Mouse (Mus musculus) CH12.LX (cell line): ENCODE measurements around the gene H2-Q6. TPM values are rescaled to one million over a fixed set of nuclear protein-coding genes. Genes with fewer than 3 reads are reported as not detected.
"Not testable (repeated sequence)": the region's sequence is repeated elsewhere in the genome, so short reads cannot be mapped to it uniquely, and the experiment has no call there.

Experiments
- DNase-seq: peaks from one replicate; pipeline ENCODE4 v3.0.0-alpha.2; 2013; ENCODE audit errors: extremely low read depth
- H3K27ac ChIP-seq: 2 replicates; pipeline ENCODE4 v1.5.1; 2012; ENCODE audit warnings: low read depth, mild to moderate bottlenecking, control low read depth, moderate library complexity; ENCODE audit not compliant: insufficient read depth
- H3K27me3 ChIP-seq: replicated peaks from 2 replicates; pipeline ENCODE3; 2012; ENCODE audit warnings: inconsistent platforms
- H3K36me3 ChIP-seq, 2 experiments: replicated peaks in 1 of 2; 2 replicates each; pipeline versions ENCODE3 to v1.6.1; 2012; ENCODE audit warnings: inconsistent platforms in 1 of 2, low read length in 1 of 2, mild to moderate bottlenecking in 1 of 2, mixed read lengths in 1 of 2, moderate library complexity in 1 of 2; ENCODE audit not compliant: control insufficient read depth in 1 of 2, insufficient read depth in 1 of 2
- H3K4me1 ChIP-seq, 2 experiments: 2 replicates each; pipeline ENCODE4 v1.6.1; 2012; ENCODE audit warnings: inconsistent platforms in 1 of 2, moderate library complexity in 1 of 2; ENCODE audit not compliant: insufficient read depth in 2 of 2, control insufficient read depth in 1 of 2
- H3K4me2 ChIP-seq: 2 replicates; pipeline ENCODE4 v1.6.1; 2012; ENCODE audit warnings: low read depth, mild to moderate bottlenecking, control low read depth; ENCODE audit not compliant: poor library complexity, insufficient read depth, severe bottlenecking
- H3K4me3 ChIP-seq, 3 experiments: fragments of 150-350 bp in 1 of 3; sonication (generic) in 1 of 3; replicated peaks in 1 of 3; 2 replicates each; pipeline versions ENCODE3 to v1.5.1; 2011 to 2012; ENCODE audit warnings: low read depth in 2 of 3, low read length in 2 of 3, mild to moderate bottlenecking in 2 of 3, moderate library complexity in 2 of 3, control low read depth in 1 of 3, improper control_type of control experiment in 1 of 3, inconsistent platforms in 1 of 3, mixed read lengths in 1 of 3; ENCODE audit not compliant: poor library complexity in 1 of 3
- H3K79me2 ChIP-seq: replicated peaks from 2 replicates; pipeline ENCODE4 v1.6.1; 2012; ENCODE audit warnings: mild to moderate bottlenecking, moderate library complexity; ENCODE audit not compliant: control insufficient read depth, poor library complexity, insufficient read depth, severe bottlenecking; ENCODE audit errors: extremely low read depth
- H3K9ac ChIP-seq: 2 replicates; pipeline ENCODE4 v1.6.1; 2012; ENCODE audit warnings: low read depth, mild to moderate bottlenecking, control low read depth, moderate library complexity; ENCODE audit not compliant: insufficient read depth
- H3K9me3 ChIP-seq: replicated peaks from 2 replicates; pipeline ENCODE3; 2012; ENCODE audit warnings: low read length, inconsistent platforms, mixed read lengths
- POLR2A ChIP-seq: IDR thresholded peaks from 2 replicates; pipeline ENCODE4 v1.6.1; 2011; ENCODE audit warnings: low read depth, mild to moderate bottlenecking, improper control_type of control experiment, low read length
- POLR2AphosphoS2 ChIP-seq: IDR thresholded peaks from 2 replicates; pipeline ENCODE4 v1.6.1; 2011; ENCODE audit warnings: low read depth, low read length, improper control_type of control experiment
- TCF12 ChIP-seq: IDR thresholded peaks from 2 replicates; pipeline ENCODE4 v1.6.1; 2014; ENCODE audit warnings: low read depth, mild to moderate bottlenecking, inconsistent platforms, low read length, improper control_type of control experiment
- dilution Hi-C: fragments of 300-500 bp; cut with MboI; formaldehyde crosslinking; loops from 2 replicates; pipeline ENCODE4 v1.14.3; 2020; ENCODE audit warnings: low sequenced_read_pairs; ENCODE audit not compliant: extremely low pct_unique_long_range_greater_than_20kb, extremely low pct_ligation_motif_present
- in situ Hi-C: fragments of 300-500 bp; cut with MboI; formaldehyde crosslinking; loops from 3 replicates; pipeline ENCODE4 v1.14.3; 2019; ENCODE audit warnings: low sequenced_read_pairs, low pct_ligation_motif_present, low pct_unique_long_range_greater_than_20kb, mixed read lengths
- polyA plus RNA-seq: library from polyadenylated mRNA; unstranded; fragments of >175 nt; gene quantifications from 2 replicates; pipeline ENCODE4 v1.2.1, GENCODE M21; 2012; ENCODE audit warnings: low read depth; ENCODE audit not compliant: insufficient read length
- total RNA-seq, 2 experiments: library from RNA; depleted of rRNA; stranded (reverse); fragments of 300-350 nt in 1 of 2; fragments of >200 nt in 1 of 2; gene quantifications; 2 replicates each; pipeline ENCODE4 v1.2.3; 2012 to 2014

Gene H2-Q6
- total and polyA plus RNA-seq, 3 experiments: 54.3 to 122 (median 90.3) TPM

DNA sequence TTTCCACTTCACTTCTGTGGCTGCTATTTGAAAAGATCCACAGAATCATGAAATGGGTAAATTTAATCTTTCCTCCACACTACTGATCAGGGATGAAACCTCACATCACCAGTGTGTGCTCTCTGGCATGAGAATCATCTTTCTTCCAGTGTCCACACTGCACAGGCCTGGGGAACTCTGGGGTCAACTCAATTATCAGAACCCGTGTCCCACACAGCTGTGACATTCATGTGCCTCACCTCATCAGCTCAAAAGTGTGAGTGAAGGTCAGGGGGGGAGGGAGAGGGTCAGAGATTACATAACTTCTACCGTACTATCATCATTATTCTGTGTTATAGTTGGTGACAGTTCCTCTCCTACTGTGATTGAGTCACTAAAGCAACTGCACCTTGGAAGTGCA is 32.0 kb upstream of the H2-Q6 start:
- H3K4me3 ChIP-seq, DNase-seq, H3K36me3 ChIP-seq, H3K4me1 ChIP-seq, H3K9me3 ChIP-seq, H3K27me3 ChIP-seq, H3K27ac ChIP-seq, H3K4me2 ChIP-seq, dilution Hi-C loops, in situ Hi-C loops, H3K9ac ChIP-seq: not testable (repeated sequence)
- peaks cover 12% of the 10 kb centered on the region for H3K79me2 ChIP-seq

DNA sequence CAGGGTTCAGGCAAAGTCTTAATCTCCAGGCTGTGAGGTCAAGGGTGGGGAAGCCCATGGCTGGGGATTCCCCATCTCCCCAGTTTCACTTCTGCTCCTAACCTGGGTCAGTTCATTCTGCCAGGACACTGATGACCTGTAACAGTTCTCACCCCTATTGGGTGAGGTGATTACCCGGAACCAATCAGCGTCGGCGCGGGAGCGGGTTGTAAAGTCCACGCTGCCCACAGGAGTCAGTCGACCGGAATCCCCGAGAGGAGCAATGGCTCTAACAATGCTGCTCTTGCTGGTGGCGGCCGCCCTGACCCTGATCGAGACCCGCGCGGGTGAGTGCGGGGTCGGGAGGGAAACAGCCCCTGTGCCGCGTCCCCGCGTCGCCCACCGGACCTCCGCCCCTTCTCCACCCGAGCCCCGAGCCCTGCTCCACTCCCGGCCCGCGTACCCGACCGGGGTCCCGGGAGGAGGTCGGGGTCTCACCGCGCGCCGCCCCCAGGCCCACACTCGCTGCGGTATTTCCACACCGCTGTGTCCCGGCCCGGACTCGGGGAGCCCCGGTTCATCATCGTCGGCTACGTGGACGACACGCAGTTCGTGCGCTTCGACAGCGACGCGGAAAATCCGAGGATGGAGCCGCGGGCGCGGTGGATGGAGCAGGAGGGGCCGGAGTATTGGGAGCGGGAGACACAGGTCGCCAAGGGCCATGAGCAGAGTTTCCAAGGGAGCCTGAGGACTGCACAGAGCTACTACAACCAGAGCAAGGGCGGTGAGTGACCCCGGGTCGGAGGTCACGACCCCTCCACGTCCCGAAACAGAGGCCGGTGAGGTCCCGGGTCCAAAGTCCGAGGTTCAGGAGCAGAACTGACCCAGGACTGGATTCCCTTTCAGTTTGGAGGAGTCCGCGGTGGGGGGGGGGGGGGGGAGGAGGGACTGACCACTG is 30.5 kb upstream of the H2-Q6 start:
- dilution Hi-C loops, in situ Hi-C loops, DNase-seq, H3K9me3 ChIP-seq, H3K4me1 ChIP-seq, H3K4me2 ChIP-seq, H3K27me3 ChIP-seq: not testable (repeated sequence)
- Histone ChIP-seq H3K27ac (peak overlapping the region; percentile 25; the same call in 1 of the 2 replicates), H3K4me3 (peak overlapping the region; percentile 47 to 76 (median 58)), H3K79me2 (peaks cover 12% of the 10 kb centered on the region), H3K9ac (peak overlapping the region; percentile 83), H3K36me3 (peaks cover 3 to 14% of the 10 kb centered on the region in 2 experiments)
- TF ChIP-seq TCF12 (0 out of 2 replicates have a peak, but pooled peaks have one; percentile 14), POLR2A (peak; percentile 41; the same call in 1 of the 2 replicates)

DNA sequence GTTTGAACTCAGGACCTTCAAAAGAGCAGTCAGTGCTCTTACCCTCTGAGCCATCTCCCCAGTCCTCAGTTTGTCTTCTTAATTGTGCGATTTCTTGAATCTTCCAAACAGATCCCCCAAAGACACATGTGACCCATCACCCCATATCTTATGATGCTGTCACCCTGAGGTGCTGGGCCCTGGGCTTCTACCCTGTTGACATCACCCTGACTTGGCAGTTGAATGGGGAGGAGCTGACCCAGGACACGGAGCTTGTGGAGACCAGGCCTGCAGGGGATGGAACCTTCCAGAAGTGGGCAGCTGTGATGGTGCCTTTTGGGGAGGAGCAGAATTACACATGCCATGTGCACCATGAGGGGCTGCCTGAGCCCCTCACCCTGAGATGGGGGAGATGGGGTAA is 27.7 kb upstream of the H2-Q6 start:
- H3K27me3 ChIP-seq, DNase-seq, H3K4me1 ChIP-seq, dilution Hi-C loops, H3K9ac ChIP-seq, H3K4me2 ChIP-seq, H3K9me3 ChIP-seq, H3K4me3 ChIP-seq, in situ Hi-C loops, H3K27ac ChIP-seq: not testable (repeated sequence)
- Histone ChIP-seq H3K79me2 (peaks cover 12% of the 10 kb centered on the region), H3K36me3 (peaks cover 4 to 15% of the 10 kb centered on the region in 2 experiments)
- 0 out of 2 replicates have a peak, but pooled peaks have one; percentile 25 for TF ChIP-seq POLR2AphosphoS2
- peak; percentile 16; the same call in 1 of the 2 replicates for TF ChIP-seq POLR2A

GRCm38 (mm10) chr17:35413057-35413456 is 11.6 kb upstream of the H2-Q6 start:
- DNase-seq, H3K4me1 ChIP-seq, H3K27me3 ChIP-seq, in situ Hi-C loops, H3K4me3 ChIP-seq, H3K36me3 ChIP-seq, H3K79me2 ChIP-seq, dilution Hi-C loops, H3K4me2 ChIP-seq, H3K9ac ChIP-seq, H3K27ac ChIP-seq, H3K9me3 ChIP-seq: not testable (repeated sequence)

DNA sequence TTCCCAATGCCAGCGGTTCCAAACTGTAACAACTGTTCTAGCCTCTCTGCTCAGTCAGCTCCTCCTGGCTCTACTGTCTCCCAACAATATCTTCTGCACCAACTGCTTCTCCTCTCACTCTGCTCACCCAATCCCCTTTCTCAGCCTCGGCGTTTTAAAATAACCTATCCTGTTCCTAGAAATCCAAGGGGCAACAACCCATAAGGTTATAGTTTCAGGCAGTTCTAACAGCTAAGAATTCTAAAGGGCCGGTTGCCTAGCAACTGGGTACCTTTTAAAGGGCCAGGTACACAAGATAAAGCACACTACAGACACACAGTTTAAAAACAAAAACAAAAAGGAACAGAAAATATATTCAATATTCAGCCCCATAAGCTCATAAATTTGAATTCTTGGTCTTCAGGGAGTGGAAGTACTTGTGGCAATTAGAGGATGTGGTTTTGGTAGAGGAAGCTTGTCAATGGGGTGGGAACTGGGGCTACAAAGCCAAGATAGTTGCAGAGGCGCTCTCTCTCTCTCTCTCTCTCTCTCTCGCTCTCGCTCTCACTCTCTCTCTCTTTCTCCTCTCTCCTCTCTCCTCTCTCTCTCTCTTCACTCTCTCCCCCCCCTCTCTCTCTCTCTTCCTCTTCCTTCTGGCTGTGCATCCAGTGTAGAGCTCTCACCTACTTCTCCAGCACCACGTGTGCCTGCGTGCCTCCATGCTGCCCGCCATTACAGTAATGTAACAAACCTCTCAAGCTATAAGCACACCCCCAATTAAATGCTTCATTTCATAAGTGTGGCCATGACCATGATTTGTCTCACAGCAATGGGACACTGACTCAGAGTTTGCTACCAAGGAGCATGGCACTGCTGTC is 9.1 kb upstream of the H2-Q6 start:
- H3K4me3 ChIP-seq, H3K36me3 ChIP-seq, H3K27ac ChIP-seq, H3K4me1 ChIP-seq, H3K9ac ChIP-seq, dilution Hi-C loops, H3K9me3 ChIP-seq, H3K4me2 ChIP-seq, DNase-seq, in situ Hi-C loops, H3K27me3 ChIP-seq, H3K79me2 ChIP-seq: not testable (repeated sequence)
